Mouse (Mus musculus) thymus, adult 2 months (tissue): Measurements from ENCODE around the gene Grasp. TPM values are rescaled to one million over a fixed set of nuclear protein-coding genes. Genes with fewer than 3 reads are reported as not detected.

Source experiments
- DNase-seq: peaks from one replicate; pipeline ENCODE4 v3.0.0; 2021
- H3K27ac ChIP-seq: fragments of 200-500 bp; 2 replicates; pipeline ENCODE4 v1.5.1; 2012; ENCODE audit warnings: low read length, control low read depth; ENCODE audit not compliant: control insufficient read depth, insufficient read depth
- H3K27me3 ChIP-seq: fragments of 200-500 bp; 2 replicates; pipeline ENCODE4 v1.6.1; 2012; ENCODE audit warnings: mild to moderate bottlenecking, low read length, moderate library complexity, mixed read lengths; ENCODE audit not compliant: control insufficient read depth, insufficient read depth
- H3K36me3 ChIP-seq: fragments of 200-500 bp; 2 replicates; pipeline ENCODE4 v1.6.1; 2012; ENCODE audit warnings: mild to moderate bottlenecking, low read length, moderate library complexity; ENCODE audit not compliant: control insufficient read depth, insufficient read depth
- H3K4me1 ChIP-seq: fragments of 200-500 bp; replicated peaks from 2 replicates; pipeline ENCODE4 v1.6.1; 2012; ENCODE audit warnings: low read length; ENCODE audit not compliant: control insufficient read depth, insufficient read depth
- H3K4me3 ChIP-seq: fragments of 200-500 bp; 2 replicates; pipeline ENCODE4 v1.5.1; 2012; ENCODE audit warnings: mild to moderate bottlenecking, low read length, control low read depth, moderate library complexity; ENCODE audit not compliant: control insufficient read depth, insufficient read depth
- CTCF ChIP-seq: fragments of 200-500 bp; IDR thresholded peaks from 2 replicates; pipeline ENCODE4 v1.5.1; 2012; ENCODE audit warnings: mild to moderate bottlenecking, control low read depth, low read length, moderate library complexity, borderline replicate concordance; ENCODE audit not compliant: control insufficient read depth, poor library complexity, insufficient read depth; ENCODE audit errors: extremely low read depth
- POLR2A ChIP-seq: fragments of 200-500 bp; IDR thresholded peaks from 2 replicates; pipeline ENCODE4 v1.6.1; 2012; ENCODE audit warnings: mild to moderate bottlenecking, low read length, control low read depth, moderate library complexity; ENCODE audit not compliant: control insufficient read depth, poor library complexity, insufficient read depth; ENCODE audit errors: extremely low read depth
- WGBS: fragments of 180-500 bp; shearing (Covaris S2); methylation state at CpG from one replicate; pipeline ENCODE4 v1.1.7; 2018; 5-methylcytosine and 5-hydroxymethylcytosine counted together
- polyA plus RNA-seq: library from polyadenylated mRNA; depleted of rRNA; stranded (reverse); fragments of >200 nt; gene quantifications from 2 replicates; pipeline ENCODE4 v1.2.3, GENCODE M21; 2012

Gene Grasp
- polyA plus RNA-seq, 1 experiment, result 10.2 TPM

GRCm38 (mm10) chr15:101180363-101181105 is 43.5 kb upstream of the Grasp start:
- Histone ChIP-seq H3K36me3 (no peaks in the 10 kb centered on the region), H3K4me3 (no peak overlapping the region), H3K27me3 (no peaks in the 10 kb centered on the region), H3K4me1 (peaks cover 19% of the 10 kb centered on the region), H3K27ac (peak overlapping the region; percentile 63)
- peak; percentile 46 for DNase-seq
- WGBS, result 23% methylated on average over 15 of the region's 15 CpGs
- TF ChIP-seq CTCF (no peak), POLR2A (no peak)

- no peaks in the 10 kb centered on the region for H3K27me3 ChIP-seq
- WGBS, result 81% methylated on average over 5 of the region's 5 CpGs
- H3K36me3 ChIP-seq, result no peaks in the 10 kb centered on the region
- TF ChIP-seq CTCF, result no peak
- no peak for TF ChIP-seq POLR2A
- H3K4me3 ChIP-seq, result no peak overlapping the region
- peaks cover 16% of the 10 kb centered on the region for H3K4me1 ChIP-seq
- no peak for DNase-seq
- no peak overlapping the region for H3K27ac ChIP-seq
These were observed 42.9 kb upstream of the Grasp start for GRCm38 (mm10) chr15:101181106-101181466.

GRCm38 (mm10) chr15:101181500-101181899 is 42.5 kb upstream of the Grasp start:
- Histone ChIP-seq H3K4me1 (peaks cover 16% of the 10 kb centered on the region), H3K4me3 (no peak overlapping the region), H3K27ac (no peak overlapping the region)

GRCm38 (mm10) chr15:101182676-101183075 is 41.3 kb upstream of the Grasp start:
- no peak for TF ChIP-seq CTCF
- no peak for TF ChIP-seq POLR2A
- no peak overlapping the region for H3K27ac ChIP-seq
- no peaks in the 10 kb centered on the region for H3K27me3 ChIP-seq
- H3K36me3 ChIP-seq, result no peaks in the 10 kb centered on the region
- peaks cover 16% of the 10 kb centered on the region for H3K4me1 ChIP-seq
- H3K4me3 ChIP-seq, result no peak overlapping the region
- DNase-seq, result no peak
- WGBS, result 69% methylated on average over 5 of the region's 5 CpGs

More at GRCm38 (mm10) chr15:101181500-101181899, 42.5 kb upstream of the Grasp start:
- no peak for DNase-seq
- Histone ChIP-seq H3K36me3 (no peaks in the 10 kb centered on the region), H3K27me3 (no peaks in the 10 kb centered on the region)
- WGBS, result 90% methylated on average over 4 of the region's 4 CpGs
- no peak for TF ChIP-seq POLR2A
- no peak for TF ChIP-seq CTCF

- no peak overlapping the region for H3K27ac ChIP-seq
These were observed 39.7 kb upstream of the Grasp start for GRCm38 (mm10) chr15:101184300-101184699.

GRCm38 (mm10) chr15:101185549-101185948 is 38.4 kb upstream of the Grasp start:
- Histone ChIP-seq H3K4me1 (peaks cover 14% of the 10 kb centered on the region), H3K27me3 (no peaks in the 10 kb centered on the region), H3K36me3 (no peaks in the 10 kb centered on the region), H3K4me3 (no peak overlapping the region), H3K27ac (no peak overlapping the region)
- DNase-seq, result no peak
- TF ChIP-seq CTCF (no peak), POLR2A (no peak)
- WGBS, result 96% methylated on average over 3 of the region's 3 CpGs

More at GRCm38 (mm10) chr15:101184300-101184699, 39.7 kb upstream of the Grasp start:
- no peak for DNase-seq
- Histone ChIP-seq H3K4me3 (no peak overlapping the region), H3K27me3 (no peaks in the 10 kb centered on the region), H3K36me3 (no peaks in the 10 kb centered on the region), H3K4me1 (peaks cover 16% of the 10 kb centered on the region)
- no peak for TF ChIP-seq POLR2A
- no peak for TF ChIP-seq CTCF
- 97% methylated on average over 8 of the region's 8 CpGs for WGBS
